Mouse (Mus musculus): ENCODE results near the gene Hpse. TPM values are rescaled to one million over a fixed set of nuclear protein-coding genes. Genes with fewer than 3 reads are reported as not detected.

The Hpse gene
- total RNA-seq, 2 experiments from 2014 or later = 0.38 to 0.86 TPM

DNA sequence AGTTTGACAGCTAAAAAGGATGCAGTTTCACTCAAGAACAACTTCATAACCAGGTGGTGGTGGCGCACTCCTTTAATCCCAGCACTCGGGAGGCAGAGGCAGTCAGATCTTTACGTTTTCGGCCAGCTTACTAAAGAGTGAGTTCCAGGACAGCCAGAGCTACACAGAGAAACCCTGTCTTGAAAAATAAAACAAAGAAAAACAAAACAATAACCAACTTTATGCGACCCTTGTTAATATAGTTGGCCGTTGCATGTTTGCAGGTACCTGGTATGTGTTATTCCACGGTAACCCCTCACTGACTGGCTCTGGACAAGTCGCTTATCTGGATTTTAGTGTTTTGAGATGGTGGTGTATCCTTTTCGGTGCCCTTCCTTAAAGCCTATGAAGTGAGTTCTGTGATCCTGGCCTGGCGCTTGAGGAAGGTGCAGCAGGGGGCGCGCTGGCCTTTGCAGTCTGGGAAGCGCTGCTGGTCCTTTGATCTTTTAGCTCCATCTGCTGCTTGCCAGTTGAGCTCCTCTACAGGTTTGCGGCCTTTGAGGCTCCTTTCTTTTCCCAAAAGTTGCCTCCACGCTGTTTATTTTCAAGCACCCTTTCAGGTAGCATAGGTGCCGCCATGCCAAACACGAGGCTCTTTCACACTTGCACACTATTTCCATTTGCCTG, 44.7 kb downstream of the Hpse start, which contains the start of gene Coq2:
Coq2 (minus strand) TSS at position 430 of the 666 bp plus-strand sequence.
- DNase-seq (ENCODE audit: low spot score in 2 of 2) = peak; percentile 51 to 60
- Histone ChIP-seq H3K27ac (peak within 1 kb of the TSS; percentile 81), H3K4me3 (peak within 1 kb of the TSS; percentile 77)
- TF ChIP-seq CTCF (conservative IDR thresholded peaks at IDR 0.05) = peak; percentile 83

DNA sequence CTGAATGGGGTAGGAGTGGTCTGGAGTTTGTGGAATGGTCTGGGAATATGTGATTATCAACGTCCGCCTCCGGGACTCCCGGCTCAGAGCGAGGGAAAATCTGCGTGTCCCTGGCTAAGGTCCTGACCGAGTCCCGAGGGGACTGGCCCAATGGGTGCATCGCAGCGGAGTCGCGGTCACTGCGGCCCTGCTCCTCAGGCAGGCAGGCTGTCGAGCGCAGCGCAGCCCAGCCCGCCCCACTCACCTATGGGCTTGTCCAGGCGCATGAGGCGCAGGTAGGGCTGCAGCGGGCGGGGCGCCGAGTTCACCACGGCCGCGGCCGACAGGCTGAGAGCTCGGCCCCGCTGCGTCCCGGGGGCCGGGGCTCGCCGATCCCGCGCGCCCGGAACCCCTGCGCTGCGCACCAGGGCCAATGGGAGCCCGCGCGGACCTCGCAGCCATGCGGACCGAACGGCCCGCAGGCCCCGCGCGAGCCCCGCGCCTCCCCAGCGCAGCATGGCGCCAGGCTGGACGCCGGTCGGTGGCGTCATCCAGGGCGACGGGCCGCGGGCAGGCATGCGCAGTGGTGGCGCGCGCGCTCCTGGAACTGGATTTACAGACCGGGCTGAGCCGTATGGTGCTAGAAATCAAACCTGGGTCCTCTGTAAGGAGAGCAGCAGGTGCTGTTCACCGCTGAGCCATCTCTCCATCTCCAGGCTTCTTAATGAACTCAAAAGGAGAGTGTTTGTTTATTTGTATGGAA, 45.6 kb downstream of the Hpse start:
- Histone ChIP-seq H3K4me3 (peak overlapping the region; percentile 77), H3K27ac (peak overlapping the region; percentile 81)
- TF ChIP-seq CTCF (conservative IDR thresholded peaks at IDR 0.05) = no peak
- peak; percentile 86 to 92 for DNase-seq (ENCODE audit: low spot score in 2 of 2)

DNA sequence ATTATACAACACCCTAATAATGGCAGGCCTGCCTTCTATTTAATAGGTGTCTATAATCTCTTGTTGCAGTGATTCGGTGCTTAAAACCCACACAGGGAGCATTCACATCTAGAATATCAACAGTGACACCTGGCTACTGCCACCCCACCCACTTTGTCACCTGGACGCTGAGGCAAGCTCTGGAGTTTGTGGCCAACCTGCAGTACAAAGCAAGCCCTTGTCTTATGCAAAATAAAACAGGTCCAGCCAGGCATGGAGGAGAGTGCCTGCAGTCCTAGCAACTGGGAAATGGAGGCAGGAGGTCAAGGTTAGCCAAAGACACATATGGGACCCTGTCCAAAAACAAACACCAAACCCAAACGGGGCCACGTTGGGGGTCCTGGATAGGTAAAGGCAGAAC, 47.1 kb downstream of the Hpse start:
- no peak for TF ChIP-seq CTCF (conservative IDR thresholded peaks at IDR 0.05)
- H3K4me3 ChIP-seq = no peak overlapping the region
- H3K27ac ChIP-seq = peak overlapping the region; percentile 32; the same call in 1 of the 2 replicates
- no peak for DNase-seq (ENCODE audit: low spot score in 2 of 2)

DNA sequence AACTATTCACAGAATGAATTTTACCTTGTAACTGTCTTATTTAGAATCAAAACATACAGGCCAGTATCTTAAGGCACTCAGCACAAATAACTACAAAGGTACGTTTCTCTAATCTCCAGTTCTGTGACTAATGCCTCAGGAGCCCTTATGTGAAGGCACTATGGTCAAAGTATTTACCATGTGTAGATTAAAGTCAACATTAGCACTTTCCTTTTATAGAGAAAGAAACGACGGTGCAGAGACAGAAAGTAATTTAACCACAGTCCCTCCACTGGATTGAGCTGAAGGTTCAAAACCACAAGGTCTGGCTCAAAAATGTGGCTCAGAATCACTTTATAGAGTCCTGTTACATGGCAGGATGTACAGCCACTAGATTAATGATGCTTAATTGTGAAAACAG, 47.6 kb downstream of the Hpse start:
- TF ChIP-seq CTCF (conservative IDR thresholded peaks at IDR 0.05) = no peak
- no peak for DNase-seq (ENCODE audit: low spot score in 2 of 2)
- no peak overlapping the region for H3K4me3 ChIP-seq
- no peak overlapping the region; the same call in 1 of the 2 replicates for H3K27ac ChIP-seq

DNA sequence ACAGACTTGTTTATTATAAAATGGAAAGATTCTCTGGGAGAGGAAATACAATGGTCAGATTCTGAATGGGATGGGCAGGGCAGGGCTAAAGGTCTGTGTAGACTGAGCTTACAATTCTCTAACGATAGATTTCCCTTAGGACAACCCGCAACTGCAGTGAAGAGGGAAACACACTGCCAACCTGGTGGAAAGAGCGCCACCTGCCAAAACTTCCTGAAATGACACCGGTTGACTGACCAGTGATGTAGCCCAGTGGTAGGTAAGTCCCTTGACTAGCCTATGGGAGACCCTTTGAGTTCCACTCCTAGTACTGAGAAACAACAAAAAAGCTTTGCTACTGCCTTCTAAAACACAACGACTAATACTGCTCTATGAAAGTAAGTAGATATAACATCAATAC, 48.1 kb downstream of the Hpse start:
- Histone ChIP-seq H3K27ac (no peak overlapping the region), H3K4me3 (no peak overlapping the region)
- TF ChIP-seq CTCF (conservative IDR thresholded peaks at IDR 0.05) = peak; percentile 78
- peak in 1 of 2 experiments; percentile 48 for DNase-seq (ENCODE audit: low spot score in 2 of 2)

DNA sequence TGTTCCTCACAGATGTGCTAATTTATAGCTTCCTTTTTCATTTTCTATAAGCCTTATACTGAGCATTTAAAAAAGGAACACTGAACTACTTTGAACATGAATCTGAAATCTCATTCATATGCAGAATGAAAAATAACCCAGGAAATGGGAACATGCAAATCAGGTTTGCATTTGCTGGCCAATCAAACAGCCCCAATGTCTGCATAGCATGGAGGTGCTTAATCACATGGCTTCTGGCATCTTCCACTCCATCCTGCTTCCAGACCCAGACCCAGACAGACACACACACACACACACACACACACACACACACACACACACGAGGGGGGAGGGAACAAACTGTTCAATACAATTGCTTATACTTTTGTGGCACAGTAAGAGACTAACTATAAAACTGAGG, 52.6 kb downstream of the Hpse start:
- no peak for TF ChIP-seq CTCF (conservative IDR thresholded peaks at IDR 0.05)
- DNase-seq (ENCODE audit: low spot score in 2 of 2) = no peak
- H3K27ac ChIP-seq = no peak overlapping the region
- no peak overlapping the region for H3K4me3 ChIP-seq

DNA sequence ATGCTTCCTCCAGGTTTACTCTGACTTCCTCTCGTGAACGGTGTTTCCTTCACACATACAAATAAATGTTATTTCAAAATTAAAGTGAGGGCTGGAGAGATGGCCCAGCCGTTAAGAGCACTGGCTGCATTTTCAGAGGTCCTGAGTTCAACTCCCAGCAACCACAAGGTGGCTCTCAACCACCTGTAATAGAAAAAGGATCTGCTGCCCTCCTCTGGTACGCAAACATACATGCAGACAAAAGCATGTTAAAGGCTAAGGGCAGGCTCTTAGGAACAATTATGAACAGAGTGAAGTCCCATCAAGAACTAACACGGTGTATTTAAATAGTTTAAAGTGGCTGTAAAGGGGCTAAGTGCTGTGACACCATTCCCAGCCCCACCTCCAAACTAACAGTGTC, 55.7 kb downstream of the Hpse start:
- Histone ChIP-seq H3K27ac (no peak overlapping the region), H3K4me3 (no peak overlapping the region)
- TF ChIP-seq CTCF (conservative IDR thresholded peaks at IDR 0.05) = peak; percentile 96
- DNase-seq (ENCODE audit: low spot score in 2 of 2) = peak in 1 of 2 experiments; percentile 39

DNA sequence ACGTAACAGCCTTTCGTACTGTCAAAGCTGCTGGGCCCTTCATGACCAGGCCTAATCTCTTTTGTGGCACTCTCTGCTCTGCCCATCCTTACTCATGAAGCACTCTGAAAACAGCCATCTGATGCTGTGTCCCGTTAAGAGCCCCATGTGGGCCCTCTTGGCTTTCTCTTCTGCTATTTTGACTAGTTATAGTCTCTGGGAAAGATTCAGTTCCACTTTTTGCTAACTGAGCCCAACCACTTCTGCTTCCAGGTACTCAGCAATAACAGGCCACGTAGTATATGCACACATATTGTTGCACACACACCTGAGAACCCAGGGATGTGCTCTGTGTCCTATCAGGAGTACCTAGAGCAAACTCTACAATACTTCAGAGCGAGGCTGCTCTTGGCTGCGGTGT, 56.5 kb downstream of the Hpse start:
- DNase-seq (ENCODE audit: low spot score in 2 of 2) = no peak
- TF ChIP-seq CTCF (conservative IDR thresholded peaks at IDR 0.05) = no peak
- Histone ChIP-seq H3K4me3 (no peak overlapping the region), H3K27ac (no peak overlapping the region)

DNA sequence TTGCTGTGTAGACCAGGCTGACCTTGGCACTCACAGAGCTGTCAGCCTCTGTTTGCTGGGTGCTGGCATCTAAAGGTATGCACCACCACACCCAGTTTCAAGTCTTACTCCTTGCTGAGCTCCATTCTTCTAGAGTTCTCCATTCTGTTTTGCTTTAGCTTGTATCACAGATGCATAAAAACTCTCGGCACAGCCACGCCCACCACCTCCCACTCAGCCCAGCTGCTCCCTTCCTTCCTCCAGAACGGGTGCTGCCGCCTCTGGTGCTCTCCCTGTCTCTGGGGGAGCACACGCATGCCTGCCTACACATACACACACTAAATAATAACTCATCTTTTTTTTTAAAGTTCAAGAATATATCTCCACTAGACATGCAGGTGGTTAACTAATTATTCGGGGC, 61.1 kb downstream of the Hpse start:
- H3K4me3 ChIP-seq = no peak overlapping the region
- no peak overlapping the region for H3K27ac ChIP-seq
- peak; percentile 56 to 73 for DNase-seq (ENCODE audit: low spot score in 2 of 2)
- TF ChIP-seq CTCF (conservative IDR thresholded peaks at IDR 0.05) = no peak

DNA sequence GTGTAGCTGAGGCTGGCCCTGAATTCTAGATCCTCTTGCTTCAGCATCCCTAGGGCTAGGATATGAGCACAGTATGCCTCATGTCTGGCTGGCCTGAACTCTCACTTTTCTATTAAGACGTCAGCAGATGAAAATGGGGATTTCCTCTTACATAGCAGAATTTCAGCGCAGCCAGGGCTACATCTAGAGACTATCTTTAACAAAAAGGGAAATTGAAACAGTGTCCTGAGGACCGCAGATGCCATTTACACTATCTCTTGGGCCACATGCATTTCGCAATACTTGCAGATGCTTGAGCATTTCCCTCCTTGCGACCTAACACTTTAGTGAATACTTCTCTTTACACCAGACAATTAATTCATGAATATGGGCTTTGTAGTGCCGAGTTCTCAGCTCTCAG, 63.2 kb downstream of the Hpse start:
- no peak for TF ChIP-seq CTCF (conservative IDR thresholded peaks at IDR 0.05)
- Histone ChIP-seq H3K4me3 (no peak overlapping the region), H3K27ac (no peak overlapping the region)
- DNase-seq (ENCODE audit: low spot score in 2 of 2) = no peak

DNA sequence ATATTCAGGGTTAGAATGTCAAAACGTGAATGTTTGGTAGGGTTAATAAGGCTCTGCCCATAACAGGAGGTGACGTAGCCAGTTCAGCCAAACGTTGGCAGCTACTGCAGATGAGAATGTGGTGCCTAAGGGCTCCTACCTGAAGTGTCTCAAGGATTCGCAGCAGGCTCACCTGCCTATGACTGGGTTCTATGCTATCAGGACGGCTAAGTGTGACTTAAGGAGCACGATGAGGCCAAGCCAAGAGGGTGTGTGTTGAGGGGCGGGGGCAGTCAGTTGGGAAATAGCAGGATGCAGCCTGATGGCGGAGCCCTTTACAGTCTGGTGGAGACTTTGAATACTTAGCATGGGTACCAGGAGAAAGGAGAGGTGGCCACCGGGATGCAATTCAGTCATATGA, 67.2 kb downstream of the Hpse start:
- H3K27ac ChIP-seq = no peak overlapping the region
- no peak overlapping the region for H3K4me3 ChIP-seq
- TF ChIP-seq CTCF (conservative IDR thresholded peaks at IDR 0.05) = no peak
- no peak for DNase-seq (ENCODE audit: low spot score in 2 of 2)

DNA sequence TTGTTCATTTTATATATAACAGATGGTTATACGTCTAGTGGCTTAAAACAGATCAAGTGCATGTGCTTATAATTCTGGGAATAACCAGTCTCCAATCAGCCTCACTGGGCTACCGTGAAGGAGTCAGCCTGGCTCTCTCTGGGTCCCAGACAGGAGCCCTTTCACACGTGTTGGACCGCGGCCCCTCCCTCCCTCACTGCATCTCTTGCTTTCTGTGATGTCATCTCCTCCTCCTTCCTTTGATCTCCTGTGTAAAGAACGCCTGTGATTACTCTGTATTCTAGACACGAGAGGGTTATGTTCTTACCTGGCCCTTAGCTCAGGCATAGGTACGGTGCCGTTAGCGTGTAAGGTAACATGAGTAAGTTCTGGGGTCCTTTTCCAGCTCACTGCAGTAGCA, 68.0 kb downstream of the Hpse start:
- Histone ChIP-seq H3K27ac (no peak overlapping the region), H3K4me3 (no peak overlapping the region)
- TF ChIP-seq CTCF (conservative IDR thresholded peaks at IDR 0.05) = no peak
- DNase-seq (ENCODE audit: low spot score in 2 of 2) = no peak

DNA sequence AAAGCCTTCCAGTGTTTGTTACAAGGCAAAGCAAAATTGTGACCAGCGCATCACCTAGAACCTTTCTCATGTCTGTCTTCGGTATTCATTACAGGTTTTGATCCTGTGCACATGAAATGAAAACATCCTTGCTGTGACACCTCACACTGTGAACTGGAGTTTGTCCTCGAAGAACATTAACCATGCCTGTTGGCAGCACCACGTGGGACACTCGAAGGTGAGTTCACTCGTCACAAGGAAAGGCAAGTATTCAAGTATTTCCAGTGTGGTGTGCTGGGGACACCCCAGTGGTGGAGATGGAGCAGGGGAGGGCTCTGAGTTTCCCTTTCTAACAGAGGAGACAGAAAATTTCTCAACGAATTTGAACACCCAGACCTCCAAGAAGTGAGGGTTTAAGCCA, 68.5 kb downstream of the Hpse start:
- DNase-seq (ENCODE audit: low spot score in 2 of 2) = no peak
- no peak for TF ChIP-seq CTCF (conservative IDR thresholded peaks at IDR 0.05)
- no peak overlapping the region for H3K27ac ChIP-seq
- no peak overlapping the region for H3K4me3 ChIP-seq

DNA sequence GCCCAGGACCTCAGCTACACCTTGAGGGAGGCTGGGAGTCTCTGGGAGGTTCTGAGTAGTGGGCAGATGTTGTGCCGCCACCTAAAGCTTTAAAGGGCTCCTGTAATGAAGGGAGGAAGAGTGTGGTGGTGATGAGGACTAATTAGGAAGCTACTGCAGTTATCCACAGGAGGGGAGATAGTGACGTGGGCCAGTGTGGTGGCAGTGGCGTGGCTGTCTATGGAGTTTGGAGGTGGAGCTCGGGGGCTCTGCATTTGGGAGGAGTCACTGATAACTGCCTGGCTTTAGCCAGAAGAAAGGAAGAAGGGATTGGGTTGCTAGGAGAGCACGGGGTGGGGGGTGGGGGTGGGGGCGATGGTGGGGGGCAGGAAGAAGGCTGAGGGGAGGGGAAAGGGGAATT, 71.0 kb downstream of the Hpse start:
- no peak for DNase-seq (ENCODE audit: low spot score in 2 of 2)
- TF ChIP-seq CTCF (conservative IDR thresholded peaks at IDR 0.05) = no peak

More for the DNA sequence above, 71.0 kb downstream of the Hpse start:
- H3K4me3 ChIP-seq = no peak overlapping the region
- H3K27ac ChIP-seq = no peak overlapping the region
